Mouse (Mus musculus) ZHBTc4 (cell line): Measurements from ENCODE around the gene Gsg1.
A peak's percentile ranks its signal among the peaks of the same experiment; 100 is the strongest.

Experiments used
- DNase-seq: peaks from one replicate; pipeline ENCODE4 v3.0.0-alpha.2; 2011; ENCODE audit warnings: low read depth, low spot score

Gene Gsg1

GRCm38 (mm10) chr6:135206909-135207308 is 47.2 kb downstream of the Gsg1 start:
- no peak for DNase-seq

GRCm38 (mm10) chr6:135205802-135206201 is 48.3 kb downstream of the Gsg1 start:
- no peak for DNase-seq

- DNase-seq, result no peak
Measured at GRCm38 (mm10) chr6:135204869-135205268, 49.3 kb downstream of the Gsg1 start.

GRCm38 (mm10) chr6:135203737-135204136 is 50.4 kb downstream of the Gsg1 start:
- no peak for DNase-seq

GRCm38 (mm10) chr6:135202668-135203067 is 51.5 kb downstream of the Gsg1 start:
- DNase-seq, result peak; percentile 73

- no peak for DNase-seq
Measured at GRCm38 (mm10) chr6:135200122-135200957, 53.8 kb downstream of the Gsg1 start.

GRCm38 (mm10) chr6:135198726-135199125 is 55.4 kb downstream of the Gsg1 start:
- no peak for DNase-seq

- DNase-seq, result peak; percentile 73
Measured at GRCm38 (mm10) chr6:135197921-135198532, 56.1 kb downstream of the Gsg1 start, which contains the start of the genes Fam234b and Hebp1. Fam234b (plus strand) TSS chr6:135197977. Hebp1 (minus strand) TSS chr6:135198022.

GRCm38 (mm10) chr6:135197446-135197845 is 56.7 kb downstream of the Gsg1 start:
- DNase-seq, result no peak

GRCm38 (mm10) chr6:135196707-135197106 is 57.4 kb downstream of the Gsg1 start:
- no peak for DNase-seq

GRCm38 (mm10) chr6:135194907-135195306 is 59.2 kb downstream of the Gsg1 start:
- no peak for DNase-seq

GRCm38 (mm10) chr6:135193733-135194132 is 60.4 kb downstream of the Gsg1 start:
- peak; percentile 74 for DNase-seq

- DNase-seq, result no peak
Measured at GRCm38 (mm10) chr6:135192993-135193392, 61.2 kb downstream of the Gsg1 start.

- no peak for DNase-seq
Measured at GRCm38 (mm10) chr6:135191906-135192305, 62.2 kb downstream of the Gsg1 start.

- no peak for DNase-seq
Measured at GRCm38 (mm10) chr6:135190122-135190521, 64.0 kb downstream of the Gsg1 start.

- no peak for DNase-seq
Measured at GRCm38 (mm10) chr6:135188629-135189028, 65.5 kb downstream of the Gsg1 start.
